Mouse (Mus musculus): Measurements from ENCODE around the gene Lce1e. TPM values are rescaled to one million over a fixed set of nuclear protein-coding genes. Genes with fewer than 3 reads are reported as not detected.
"Not testable (repeated sequence)": the region's sequence is repeated elsewhere in the genome, so short reads cannot be mapped to it uniquely, and the experiment has no call there.

Gene Lce1e
- not detected for total RNA-seq (2021)

DNA sequence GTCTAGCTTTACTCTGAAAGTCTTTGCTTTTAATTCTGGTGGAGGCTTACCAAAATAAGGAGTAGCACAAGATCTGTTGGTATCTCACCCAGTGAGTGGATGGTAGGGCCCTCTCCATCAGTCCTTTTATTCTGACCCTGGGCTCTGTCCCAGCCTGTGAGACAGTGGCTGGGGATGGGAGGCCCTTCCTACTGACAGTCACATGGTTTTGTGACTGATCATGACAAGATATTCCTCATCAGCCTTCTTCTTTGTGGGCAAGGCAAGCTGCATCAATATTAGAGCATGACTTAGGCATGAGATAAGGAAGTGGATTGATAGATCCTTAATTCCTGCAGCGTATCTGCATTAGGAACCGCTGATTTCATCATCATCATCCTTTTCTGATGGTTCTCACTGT is at the start of gene Lce1e:
Gene Lce1e (minus strand): TSS at position 101 of the 400 bp plus-strand sequence.
- no peak for DNase-seq

GRCm38 (mm10) chr3:92753197-92753596 is 44.3 kb upstream of the Lce1e start:
- no peak for DNase-seq

- no peak for DNase-seq
Measured at GRCm38 (mm10) chr3:92752238-92752637, 43.4 kb upstream of the Lce1e start, which contains the start of gene Lce1g. Gene Lce1g, minus strand, starts transcription at chr3:92752338.

DNA sequence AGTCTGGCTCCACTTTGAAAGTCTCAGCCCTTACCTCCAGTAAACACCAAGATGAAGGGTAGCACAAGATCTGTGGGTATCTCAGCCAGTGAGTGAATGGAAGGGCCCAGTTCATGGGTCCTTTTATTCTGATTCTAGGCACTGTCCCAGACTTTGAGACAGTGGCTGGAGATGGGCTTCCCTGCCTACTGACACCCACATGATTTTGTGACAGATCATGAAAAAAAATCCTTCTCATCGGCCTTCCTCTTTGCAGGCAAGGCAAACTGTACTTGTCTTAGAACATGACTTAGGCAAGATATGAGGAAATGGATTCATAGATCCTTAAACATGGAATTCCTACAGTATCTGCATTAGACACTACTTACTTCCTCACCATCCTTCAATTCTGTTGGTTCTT is 30.1 kb upstream of the Lce1e start, which contains the start of gene Gm38119:
Gene Gm38119 (minus strand): TSS at position 101 of the 400 bp plus-strand sequence.
- DNase-seq: no peak

GRCm38 (mm10) chr3:92722631-92723030 is 13.8 kb upstream of the Lce1e start:
- DNase-seq: no peak

- no peak for DNase-seq
Measured at GRCm38 (mm10) chr3:92720250-92720649, 11.4 kb upstream of the Lce1e start, which contains the start of gene Lce1f. Gene Lce1f, minus strand, starts transcription at chr3:92720350.

DNA sequence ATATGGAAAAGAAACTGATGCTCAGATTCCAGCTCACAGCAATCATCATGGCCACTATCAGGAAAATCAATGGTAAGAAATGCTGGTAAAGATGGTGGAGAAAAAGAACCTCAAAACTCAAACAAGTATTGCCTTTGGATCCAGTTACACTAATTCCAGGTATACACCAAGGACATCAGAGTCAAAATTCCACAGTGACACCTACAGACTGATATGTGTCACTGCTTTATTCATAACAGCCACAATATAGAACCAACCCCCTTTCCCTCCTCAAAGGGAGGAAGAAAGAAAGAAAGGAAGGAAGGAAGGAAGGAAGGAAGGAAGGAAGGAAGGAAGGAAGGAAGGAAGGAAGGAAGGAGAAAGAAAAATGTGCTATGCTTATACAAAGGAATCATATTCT is 6.2 kb upstream of the Lce1e start:
- DNase-seq: no peak

GRCm38 (mm10) chr3:92694613-92695012 is 14.3 kb downstream of the Lce1e start:
- no peak for DNase-seq

DNA sequence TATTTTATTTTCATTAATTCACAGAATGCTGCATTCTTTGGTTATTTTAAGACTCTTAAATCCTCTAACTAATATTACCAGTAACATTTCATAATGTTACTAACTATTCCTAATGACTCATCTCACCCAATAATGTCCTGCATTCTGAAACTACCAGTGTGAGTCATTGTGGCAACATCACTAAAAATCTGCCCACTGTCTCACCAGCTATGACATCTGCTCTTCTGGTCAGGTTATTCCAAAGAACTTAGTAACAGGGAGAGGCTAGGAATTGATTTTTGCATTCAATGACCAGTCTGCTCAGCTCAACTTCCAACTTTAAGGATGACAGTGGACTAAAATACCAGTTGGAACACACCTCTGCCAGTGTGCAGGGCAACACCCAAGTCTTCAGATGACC is 17.2 kb downstream of the Lce1e start:
- no peak for DNase-seq

GRCm38 (mm10) chr3:92689154-92689553 is 19.7 kb downstream of the Lce1e start:
- DNase-seq: not testable (repeated sequence)

DNA sequence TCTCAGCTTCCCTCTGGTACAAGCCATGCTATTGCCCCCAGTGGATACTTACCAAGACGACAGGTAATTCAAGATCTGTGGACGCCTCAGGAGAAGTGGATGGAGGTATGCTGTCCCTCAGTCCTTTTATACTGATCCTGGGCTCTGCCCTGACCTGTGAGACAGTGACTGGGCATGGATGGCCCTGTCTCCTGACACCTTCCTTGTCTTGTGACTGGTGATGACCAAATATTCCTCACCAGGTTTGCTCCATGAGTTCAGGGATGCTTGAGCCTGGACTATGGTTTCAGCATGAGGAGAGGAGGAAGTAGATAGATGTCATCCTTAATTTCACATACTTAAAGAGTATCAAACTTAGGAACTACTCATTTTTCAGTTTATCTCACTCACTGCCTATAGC is 21.8 kb downstream of the Lce1e start, which contains the start of gene Lce1d:
Gene Lce1d (minus strand): TSS at position 101 of the 400 bp plus-strand sequence.
- no peak for DNase-seq

- no peak for DNase-seq
Measured at GRCm38 (mm10) chr3:92678947-92679346, 29.9 kb downstream of the Lce1e start, which contains the start of gene Lce1c. Gene Lce1c, plus strand, starts transcription at chr3:92679247.

DNA sequence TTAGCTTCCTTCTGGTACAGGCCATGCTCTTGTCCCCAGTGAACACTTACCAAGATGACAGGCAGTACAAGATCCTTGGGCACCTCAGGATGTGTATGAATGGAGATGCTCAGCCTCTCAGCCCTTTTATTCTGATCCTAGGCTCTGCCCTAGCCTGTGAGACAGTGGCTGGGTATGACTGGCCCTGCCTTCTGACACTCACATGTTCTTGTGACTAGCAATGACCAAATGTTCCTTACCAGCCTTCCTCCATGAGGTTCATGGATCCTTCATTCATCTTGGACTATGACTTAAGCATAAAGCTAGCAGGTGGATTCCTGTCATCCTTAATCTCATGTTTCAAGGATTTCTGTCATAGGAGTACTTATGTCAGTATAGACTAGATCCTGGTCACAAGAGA is 38.7 kb downstream of the Lce1e start, which contains the start of gene Lce1a2:
Gene Lce1a2 (minus strand): TSS at position 101 of the 400 bp plus-strand sequence.
- DNase-seq: no peak

Other genes with a start within 250 kb of the Lce1e start
- gene Sprr1a, start 223.2 kb downstream of the Lce1e start, total RNA-seq (2021): not detected
- not detected for gene Sprr4, start 208.6 kb downstream of the Lce1e start, total RNA-seq (2021)
- gene 2310046K23Rik, start 174.6 kb downstream of the Lce1e start, total RNA-seq (2021): not detected
- not detected for gene Ivl, start 135.3 kb downstream of the Lce1e start, total RNA-seq (2021)
- not detected for gene Smcp, start 120.1 kb downstream of the Lce1e start, total RNA-seq (2021)
- not detected for gene 2210017I01Rik, start 101.6 kb downstream of the Lce1e start, total RNA-seq (2021)
- not detected for gene Lce6a, start 87.4 kb downstream of the Lce1e start, total RNA-seq (2021)
- not detected for gene Lce1a1, start 60.8 kb downstream of the Lce1e start, total RNA-seq (2021)
- not detected for gene Lce1b, start 52.1 kb downstream of the Lce1e start, total RNA-seq (2021)
- not detected for gene Lce1a2, start 38.8 kb downstream of the Lce1e start, total RNA-seq (2021)
- not detected for gene Lce1c, start 29.8 kb downstream of the Lce1e start, total RNA-seq (2021)
- gene Lce1d, start 21.9 kb downstream of the Lce1e start, total RNA-seq (2021): not detected
- not detected for gene Lce1f, start 11.3 kb upstream of the Lce1e start, total RNA-seq (2021)
- not detected for gene Gm38119, start 30.0 kb upstream of the Lce1e start, total RNA-seq (2021)
- gene Lce1g, start 43.3 kb upstream of the Lce1e start, total RNA-seq (2021): not detected
- not detected for gene Lce1h, start 56.0 kb upstream of the Lce1e start, total RNA-seq (2021)
- gene Lce1i, start 69.8 kb upstream of the Lce1e start, total RNA-seq (2021): not detected
- not detected for gene Lce1j, start 81.4 kb upstream of the Lce1e start, total RNA-seq (2021)
- gene Lce1k, start 98.8 kb upstream of the Lce1e start, total RNA-seq (2021): not detected
- gene Kprp, start 118.2 kb upstream of the Lce1e start, total RNA-seq (2021): not detected
- gene Lce1l, start 142.2 kb upstream of the Lce1e start, total RNA-seq (2021): not detected
- gene 2310050C09Rik, start 161.1 kb upstream of the Lce1e start, total RNA-seq (2021): not detected
- not detected for gene Lce3a, start 217.2 kb upstream of the Lce1e start, total RNA-seq (2021)
- not detected for gene Lce3b, start 223.9 kb upstream of the Lce1e start, total RNA-seq (2021)
- gene Lce3c, start 235.4 kb upstream of the Lce1e start, total RNA-seq (2021): not detected
- not detected for gene Lce3d, start 248.3 kb upstream of the Lce1e start, total RNA-seq (2021)